Mouse (Mus musculus) limb, embryonic 11.5 days (tissue): ENCODE results near the gene Slc37a3. TPM values are rescaled to one million over a fixed set of nuclear protein-coding genes. Genes with fewer than 3 reads are reported as not detected.
A peak's percentile ranks its signal among the peaks of the same experiment; 100 is the strongest.

Experiments
- ATAC-seq: fragments of 200-750 bp; cut with Nextera tagmentation; 2 replicates; pipeline ENCODE4 v1.8.0; 2017; ENCODE audit warnings: low read depth; ENCODE audit not compliant: insufficient number of reproducible peaks, low FRiP score, low TSS enrichment
- DNase-seq: peaks from one replicate; pipeline ENCODE4 v3.0.0-alpha.2; 2015; ENCODE audit warnings: low spot score
- H3K27ac ChIP-seq: fragments of 300-500 bp; sonication (generic); replicated peaks from 2 replicates; pipeline ENCODE4 v1.5.1; 2014; ENCODE audit warnings: low read depth, mild to moderate bottlenecking, low read length
- H3K27me3 ChIP-seq: fragments of 300-500 bp; sonication (generic); 2 replicates; pipeline ENCODE4 v1.6.1; 2014; ENCODE audit warnings: mild to moderate bottlenecking, low read length, mixed read lengths; ENCODE audit not compliant: control insufficient read depth, insufficient read depth
- H3K36me3 ChIP-seq: fragments of 300-500 bp; sonication (generic); 2 replicates; pipeline ENCODE4 v1.6.1; 2014; ENCODE audit warnings: mild to moderate bottlenecking, low read length, moderate library complexity, mixed read lengths; ENCODE audit not compliant: control insufficient read depth, insufficient read depth
- H3K4me1 ChIP-seq: fragments of 300-500 bp; sonication (generic); 2 replicates; pipeline ENCODE4 v1.6.1; 2014; ENCODE audit warnings: low read length, mixed read lengths; ENCODE audit not compliant: control insufficient read depth, insufficient read depth
- H3K4me2 ChIP-seq: fragments of 300-500 bp; sonication (generic); 2 replicates; pipeline ENCODE4 v1.6.1; 2014; ENCODE audit warnings: low read depth, mild to moderate bottlenecking, moderate library complexity; ENCODE audit not compliant: severe bottlenecking
- H3K4me3 ChIP-seq: fragments of 300-500 bp; sonication (generic); 2 replicates; pipeline ENCODE4 v1.5.1; 2014; ENCODE audit warnings: low read depth, low read length
- H3K9ac ChIP-seq: fragments of 300-500 bp; sonication (generic); 2 replicates; pipeline ENCODE4 v1.6.1; 2014; ENCODE audit warnings: mild to moderate bottlenecking, low read length
- H3K9me3 ChIP-seq: fragments of 300-500 bp; sonication (generic); 2 replicates; pipeline ENCODE4 v1.6.1; 2016; ENCODE audit warnings: low read length; ENCODE audit not compliant: control insufficient read depth
- WGBS: fragments of 180-500 bp; shearing (Covaris S2); extraction: QIAGEN DNeasy Blood & Tissue Kit; methylation state at CpG from one replicate; pipeline ENCODE4 v1.1.7; 2014; 5-methylcytosine and 5-hydroxymethylcytosine counted together
- polyA plus RNA-seq: library from polyadenylated mRNA; unstranded; fragments of >200 nt; fragmentation: Nextera tagmentation; extraction: Ambion mirVana; gene quantifications from 2 replicates; pipeline ENCODE4 v1.2.1, GENCODE M21; 2014

Gene Slc37a3
- polyA plus RNA-seq, 1 experiment from 2014 or later, result 50.7 TPM

DNA sequence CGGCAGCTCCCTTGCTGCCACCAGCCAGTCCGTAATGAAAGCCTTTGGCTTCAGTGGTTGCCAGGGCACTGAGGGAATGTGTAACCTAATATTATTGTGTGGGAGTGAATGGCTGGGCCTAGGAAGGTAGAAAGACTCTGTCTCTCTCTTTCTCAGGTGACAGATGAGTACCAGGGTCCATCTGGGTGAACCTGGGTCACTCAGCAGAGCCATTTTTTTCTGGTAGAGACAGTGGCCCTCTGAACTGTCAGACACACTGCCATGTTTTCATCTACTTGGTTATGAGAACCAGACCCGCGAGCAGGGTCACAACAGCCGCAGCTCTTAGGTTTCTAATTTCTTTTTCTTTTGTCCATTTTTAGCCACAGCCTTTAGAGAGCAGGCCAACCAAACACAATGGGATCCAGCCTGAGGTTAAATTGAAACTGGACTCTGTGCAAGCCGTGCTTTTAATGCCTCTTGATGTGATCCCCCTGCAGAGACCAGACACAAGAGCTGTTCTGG lies 73.1 kb downstream of the Slc37a3 start:
- no peaks in the 10 kb centered on the region for H3K9me3 ChIP-seq
- no peak overlapping the region for H3K9ac ChIP-seq
- no peak overlapping the region for H3K4me2 ChIP-seq
- 37% methylated on average over 6 of the region's 6 CpGs for WGBS
- DNase-seq, result peak; percentile 47
- no peak; the same call in 1 of the 2 replicates for ATAC-seq
- H3K27me3 ChIP-seq, result no peaks in the 10 kb centered on the region
- H3K36me3 ChIP-seq, result no peaks in the 10 kb centered on the region
- H3K4me3 ChIP-seq, result no peak overlapping the region
- H3K4me1 ChIP-seq, result peaks cover 11% of the 10 kb centered on the region; the same call in 1 of the 2 replicates
- peak overlapping the region; percentile 24 for H3K27ac ChIP-seq

DNA sequence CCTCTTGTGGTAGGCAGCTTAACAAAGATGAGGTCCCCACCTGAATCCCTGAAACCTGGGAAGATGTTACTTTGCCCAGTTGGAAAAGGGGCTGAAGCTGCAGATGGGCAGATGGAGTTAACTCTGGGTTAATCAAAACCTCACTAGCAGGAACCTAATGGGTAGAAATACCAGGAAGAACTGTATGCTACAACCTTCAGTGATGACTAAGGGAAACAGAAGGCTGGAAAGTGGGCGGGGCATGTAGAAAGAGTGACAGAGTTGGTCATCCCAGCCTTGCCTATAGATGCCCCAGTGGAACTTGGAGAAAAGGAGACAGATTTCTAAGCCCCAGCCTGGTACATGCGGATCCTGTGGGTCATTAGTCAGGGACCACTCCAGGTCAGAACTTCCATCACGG lies 76.0 kb downstream of the Slc37a3 start:
- no peak for DNase-seq
- H3K27ac ChIP-seq, result no peak overlapping the region
- H3K4me3 ChIP-seq, result no peak overlapping the region
- H3K36me3 ChIP-seq, result no peaks in the 10 kb centered on the region
- no peaks in the 10 kb centered on the region for H3K9me3 ChIP-seq
- no peak for ATAC-seq
- WGBS, result 79% methylated on average over 3 of the region's 3 CpGs
- H3K4me2 ChIP-seq, result no peak overlapping the region
- H3K27me3 ChIP-seq, result no peaks in the 10 kb centered on the region
- no peak overlapping the region for H3K9ac ChIP-seq
- peaks cover 11% of the 10 kb centered on the region; the same call in 1 of the 2 replicates for H3K4me1 ChIP-seq

DNA sequence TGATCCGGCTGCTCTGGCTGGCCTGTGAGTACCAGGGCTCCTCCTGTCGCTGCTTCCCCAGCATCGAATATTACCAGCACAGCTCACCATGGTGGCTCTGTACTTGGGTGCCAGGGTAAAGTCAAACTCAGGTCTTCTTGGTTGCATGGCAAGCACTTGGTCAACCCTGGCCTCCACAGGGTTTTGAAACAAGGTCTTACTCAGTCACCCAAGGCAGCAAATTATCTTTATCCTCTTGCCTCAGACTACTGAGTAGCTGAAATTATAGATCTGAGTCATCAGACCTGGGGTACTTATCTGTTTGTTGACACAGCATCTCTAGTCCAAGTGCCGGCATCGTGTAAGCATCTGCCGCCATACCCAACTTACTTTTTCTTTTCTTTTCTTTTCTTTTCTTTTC lies 80.4 kb downstream of the Slc37a3 start:
- DNase-seq, result no peak
- no peak overlapping the region for H3K4me2 ChIP-seq
- H3K9ac ChIP-seq, result no peak overlapping the region
- no peaks in the 10 kb centered on the region for H3K9me3 ChIP-seq
- H3K4me3 ChIP-seq, result no peak overlapping the region
- ATAC-seq, result no peak
- H3K27ac ChIP-seq, result no peak overlapping the region
- H3K4me1 ChIP-seq, result no peaks in the 10 kb centered on the region
- no peaks in the 10 kb centered on the region for H3K27me3 ChIP-seq
- WGBS, result 91% methylated on average over 6 of the region's 6 CpGs
- no peaks in the 10 kb centered on the region for H3K36me3 ChIP-seq

DNA sequence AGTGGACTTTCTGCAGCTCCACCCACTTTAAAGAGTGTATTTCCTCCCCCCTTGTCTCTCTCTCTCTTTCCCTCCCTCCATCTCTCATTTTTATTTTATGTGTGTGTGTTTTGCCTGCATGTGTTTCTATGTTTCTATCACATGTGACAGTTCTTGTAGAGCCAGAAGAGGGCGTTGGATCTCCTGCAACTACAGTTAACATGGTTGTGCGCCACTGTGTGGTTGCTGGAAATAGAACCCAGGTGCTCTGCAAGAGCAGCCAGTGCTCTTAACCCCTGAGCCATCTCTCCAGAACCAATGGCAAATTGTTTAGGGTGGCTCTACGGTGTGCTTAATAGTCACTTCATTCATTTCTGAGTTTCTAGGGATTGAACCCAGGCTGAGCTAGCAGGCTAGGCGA lies 81.0 kb downstream of the Slc37a3 start:
- Histone ChIP-seq H3K9me3 (no peaks in the 10 kb centered on the region), H3K27ac (no peak overlapping the region)

DNA sequence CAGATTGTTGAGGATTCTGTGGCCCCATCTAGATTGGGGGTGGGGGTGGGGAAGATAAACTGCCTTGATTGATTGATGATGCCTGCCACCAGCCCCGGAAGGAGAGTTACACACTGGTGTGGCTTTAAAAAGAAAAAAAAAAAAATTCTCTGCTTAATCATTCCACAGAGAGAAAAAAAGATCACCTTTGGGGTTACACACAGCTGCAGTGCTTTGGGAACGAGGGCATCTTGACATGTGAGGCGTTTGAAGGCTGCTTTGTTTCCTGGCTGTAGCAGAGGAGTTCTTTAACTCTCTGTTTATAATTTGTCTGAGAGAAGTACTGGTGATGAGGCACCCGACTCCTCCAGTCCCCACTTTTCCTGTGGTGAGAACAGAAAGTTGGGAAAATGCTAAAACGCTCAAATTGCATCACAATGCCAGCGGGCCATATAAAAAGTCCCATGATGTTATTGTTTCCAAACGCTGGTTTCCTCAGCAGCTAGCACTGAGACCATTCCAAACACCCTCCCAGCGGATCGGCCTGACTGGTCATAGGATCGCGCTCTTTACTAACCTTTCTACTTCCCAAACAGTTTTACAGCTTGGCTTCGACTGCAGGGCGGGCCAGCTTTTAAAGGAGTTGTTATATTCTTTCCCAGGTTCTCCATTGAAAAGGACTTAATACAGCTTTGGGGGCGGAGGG lies 81.6 kb downstream of the Slc37a3 start:
- WGBS, result 17% methylated on average over 14 of the region's 14 CpGs
- no peaks in the 10 kb centered on the region for H3K36me3 ChIP-seq
- no peaks in the 10 kb centered on the region for H3K9me3 ChIP-seq
- DNase-seq (no peak), ATAC-seq (no peak)
- peak overlapping the region; percentile 21; the same call in 1 of the 2 replicates for H3K4me2 ChIP-seq
- H3K4me3 ChIP-seq, result no peak overlapping the region
- no peaks in the 10 kb centered on the region for H3K4me1 ChIP-seq
- 0 out of 2 replicates have a peak overlapping the region, but pooled peaks have one; percentile 12 for H3K9ac ChIP-seq
- 0 out of 2 replicates have a peak overlapping the region, but pooled peaks have one; percentile 36 for H3K27ac ChIP-seq
- no peaks in the 10 kb centered on the region for H3K27me3 ChIP-seq

More for the DNA sequence above, 81.0 kb downstream of the Slc37a3 start:
- H3K4me1 ChIP-seq, result no peaks in the 10 kb centered on the region
- DNase-seq (no peak), ATAC-seq (no peak)
- no peaks in the 10 kb centered on the region for H3K27me3 ChIP-seq
- H3K36me3 ChIP-seq, result no peaks in the 10 kb centered on the region
- 73% methylated on average over 4 of the region's 4 CpGs for WGBS
- H3K9ac ChIP-seq, result no peak overlapping the region
- H3K4me3 ChIP-seq, result no peak overlapping the region
- no peak overlapping the region for H3K4me2 ChIP-seq

DNA sequence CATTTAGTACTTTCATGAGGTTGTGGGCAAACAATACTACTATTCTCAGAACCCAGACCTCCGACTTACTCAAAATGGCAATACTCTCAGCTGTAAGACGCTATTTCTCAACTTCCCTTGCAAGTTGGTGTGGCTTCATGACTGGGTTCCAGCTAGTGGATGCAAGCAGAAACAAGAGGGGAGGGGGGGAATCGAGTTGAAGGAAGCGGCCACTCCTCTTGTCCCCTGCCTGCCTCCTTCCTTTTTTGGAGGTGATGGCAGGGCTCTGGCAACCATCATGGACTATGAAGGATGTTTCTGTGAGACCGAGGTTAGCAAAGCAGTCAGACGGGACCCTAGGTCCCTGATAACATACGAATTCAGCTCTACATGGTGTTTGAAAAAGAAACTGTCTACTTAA lies 87.8 kb downstream of the Slc37a3 start:
- H3K9me3 ChIP-seq, result no peaks in the 10 kb centered on the region
- H3K9ac ChIP-seq, result no peak overlapping the region
- DNase-seq, result no peak
- H3K4me1 ChIP-seq, result peaks cover 8% of the 10 kb centered on the region
- 58% methylated on average over 7 of the region's 7 CpGs for WGBS
- no peak overlapping the region for H3K4me2 ChIP-seq
- no peak for ATAC-seq
- H3K36me3 ChIP-seq, result no peaks in the 10 kb centered on the region
- H3K27me3 ChIP-seq, result no peaks in the 10 kb centered on the region
- no peak overlapping the region for H3K4me3 ChIP-seq
- H3K27ac ChIP-seq, result no peak overlapping the region

DNA sequence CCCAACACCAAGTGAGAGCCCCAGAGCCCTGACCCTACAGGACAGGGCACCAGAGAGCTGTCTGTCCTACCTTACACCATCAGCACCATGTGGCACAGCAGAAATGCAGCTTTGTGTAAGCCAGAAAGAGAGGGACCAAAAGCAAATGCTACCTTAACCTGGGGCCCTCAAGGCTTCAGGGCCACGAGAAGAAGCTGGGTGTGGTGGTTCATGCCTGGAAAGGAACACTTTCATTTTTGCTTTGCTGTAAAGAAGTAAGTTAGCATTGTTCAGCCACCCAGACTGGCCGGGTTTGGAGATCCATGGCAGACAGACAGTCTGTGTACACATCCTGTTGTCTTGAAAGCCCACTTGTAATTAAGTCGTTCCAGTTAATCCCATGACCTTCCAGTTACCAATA lies 89.7 kb downstream of the Slc37a3 start:
- peaks cover 8% of the 10 kb centered on the region for H3K4me1 ChIP-seq
- DNase-seq (no peak), ATAC-seq (no peak)
- H3K27ac ChIP-seq, result no peak overlapping the region
- no peak overlapping the region for H3K4me3 ChIP-seq
- no peaks in the 10 kb centered on the region for H3K9me3 ChIP-seq
- no peak overlapping the region for H3K4me2 ChIP-seq
- H3K36me3 ChIP-seq, result no peaks in the 10 kb centered on the region
- no peaks in the 10 kb centered on the region for H3K27me3 ChIP-seq
- H3K9ac ChIP-seq, result no peak overlapping the region
- 86% methylated on average over 3 of the region's 3 CpGs for WGBS

DNA sequence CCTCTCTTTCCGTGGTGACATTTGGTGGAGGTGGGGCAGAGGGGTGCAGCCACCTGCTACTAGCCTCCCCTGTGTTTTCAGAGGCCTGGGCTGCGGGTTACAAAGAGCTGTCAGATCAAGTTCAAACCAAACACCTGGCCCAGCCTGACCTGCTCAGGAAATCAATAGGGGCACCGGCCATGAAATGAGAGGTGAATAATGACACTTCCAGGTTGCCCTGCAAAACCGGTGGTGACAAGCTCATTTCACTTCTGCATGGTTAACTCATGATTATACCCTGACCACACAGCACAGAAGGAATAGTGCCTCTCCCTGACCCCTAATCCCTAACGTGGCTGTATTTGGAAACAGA lies 90.8 kb downstream of the Slc37a3 start:
- Histone ChIP-seq H3K4me3 (no peak overlapping the region), H3K36me3 (no peaks in the 10 kb centered on the region), H3K4me2 (no peak overlapping the region), H3K9ac (no peak overlapping the region), H3K4me1 (peaks cover 8% of the 10 kb centered on the region), H3K27ac (peak overlapping the region; percentile 70), H3K27me3 (no peaks in the 10 kb centered on the region), H3K9me3 (no peaks in the 10 kb centered on the region)
- ATAC-seq, result peak; percentile 74
- peak; percentile 68 for DNase-seq
- 14% methylated on average over 5 of the region's 5 CpGs for WGBS
